Mouse (Mus musculus) liver, embryonic 15.5 days (tissue): ENCODE results near the gene Uxs1. TPM values are rescaled to one million over a fixed set of nuclear protein-coding genes. Genes with fewer than 3 reads are reported as not detected.
A peak's percentile ranks its signal among the peaks of the same experiment; 100 is the strongest.

Experiments
- ATAC-seq: fragments of 200-750 bp; cut with Nextera tagmentation; 2 replicates; pipeline ENCODE4 v1.8.0; 2017; ENCODE audit warnings: moderate number of reproducible peaks, mild to moderate bottlenecking, moderate library complexity; ENCODE audit not compliant: insufficient read depth
- H3K27ac ChIP-seq: fragments of 300-500 bp; sonication (generic); replicated peaks from 2 replicates; pipeline ENCODE4 v1.5.1; 2015; ENCODE audit warnings: mild to moderate bottlenecking, inconsistent platforms
- H3K27me3 ChIP-seq: fragments of 300-500 bp; sonication (generic); 2 replicates; pipeline ENCODE4 v1.6.1; 2015; ENCODE audit warnings: mild to moderate bottlenecking, inconsistent platforms
- H3K36me3 ChIP-seq: fragments of 300-500 bp; sonication (generic); replicated peaks from 2 replicates; pipeline ENCODE4 v1.6.1; 2015; ENCODE audit warnings: moderate library complexity, mild to moderate bottlenecking, inconsistent platforms
- H3K4me1 ChIP-seq: fragments of 300-500 bp; sonication (generic); replicated peaks from 2 replicates; pipeline ENCODE4 v1.6.1; 2015; ENCODE audit warnings: inconsistent platforms
- H3K4me2 ChIP-seq: fragments of 300-500 bp; sonication (generic); 2 replicates; pipeline ENCODE4 v1.6.1; 2015; ENCODE audit warnings: moderate library complexity, mild to moderate bottlenecking, inconsistent platforms
- H3K4me3 ChIP-seq: fragments of 300-500 bp; sonication (generic); replicated peaks from 2 replicates; pipeline ENCODE4 v1.5.1; 2015; ENCODE audit warnings: mild to moderate bottlenecking, inconsistent platforms
- H3K9ac ChIP-seq: fragments of 300-500 bp; sonication (generic); 2 replicates; pipeline ENCODE4 v1.6.1; 2015; ENCODE audit warnings: moderate library complexity, mild to moderate bottlenecking, inconsistent platforms
- H3K9me3 ChIP-seq: fragments of 300-500 bp; sonication (generic); replicated peaks from 2 replicates; pipeline ENCODE4 v1.6.1; 2016; ENCODE audit warnings: inconsistent platforms
- WGBS: fragments of 180-500 bp; shearing (Covaris S2); methylation state at CpG from one replicate; pipeline ENCODE4 v1.1.7; 2015; ENCODE audit warnings: mixed read lengths; ENCODE audit not compliant: insufficient replicate concordance; 5-methylcytosine and 5-hydroxymethylcytosine counted together
- polyA plus RNA-seq: library from polyadenylated mRNA; unstranded; fragments of >200 nt; fragmentation: Nextera tagmentation; extraction: Ambion mirVana; gene quantifications from 2 replicates; pipeline ENCODE4 v1.2.1, GENCODE M21; 2015

Gene Uxs1
- polyA plus RNA-seq: 8.2 and 8.4 TPM in 2 replicates

DNA sequence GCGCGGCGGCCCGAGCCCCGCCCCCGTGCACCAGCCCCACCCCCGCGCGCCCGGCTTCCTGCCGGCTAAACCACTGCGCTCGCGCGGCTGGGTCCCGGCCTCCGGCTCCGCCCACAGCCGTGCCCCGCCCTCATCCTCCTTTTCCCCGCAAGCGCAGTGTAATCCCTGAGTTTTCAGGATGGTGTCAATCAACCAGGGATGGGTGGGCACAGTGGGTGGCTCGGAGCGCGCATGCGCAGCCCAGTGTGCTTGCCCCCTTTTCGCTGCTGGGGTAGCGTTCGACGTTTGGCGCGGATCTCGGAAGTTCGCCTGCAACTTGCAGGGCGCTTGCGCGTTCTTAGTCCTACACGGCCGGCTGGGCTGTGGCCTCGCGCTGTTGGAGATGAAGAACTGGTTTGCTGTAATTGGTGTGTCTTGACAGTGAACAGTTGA, at the start of gene Uxs1:
Uxs1 (minus strand) TSS at position 38 of the 432 bp plus-strand sequence.
- Histone ChIP-seq H3K4me1 (peaks cover 41% of the 10 kb centered on the region), H3K4me2 (peak within 1 kb of the TSS; percentile 87), H3K9ac (peak within 1 kb of the TSS; percentile 87), H3K27ac (peak within 1 kb of the TSS; percentile 82), H3K27me3 (no peaks in the 10 kb centered on the region), H3K36me3 (no peaks in the 10 kb centered on the region), H3K9me3 (no peaks in the 10 kb centered on the region), H3K4me3 (peak within 1 kb of the TSS; percentile 94)
- peak; percentile 98 for ATAC-seq
- under 1% methylated on average over 41 of the region's 41 CpGs for WGBS

DNA sequence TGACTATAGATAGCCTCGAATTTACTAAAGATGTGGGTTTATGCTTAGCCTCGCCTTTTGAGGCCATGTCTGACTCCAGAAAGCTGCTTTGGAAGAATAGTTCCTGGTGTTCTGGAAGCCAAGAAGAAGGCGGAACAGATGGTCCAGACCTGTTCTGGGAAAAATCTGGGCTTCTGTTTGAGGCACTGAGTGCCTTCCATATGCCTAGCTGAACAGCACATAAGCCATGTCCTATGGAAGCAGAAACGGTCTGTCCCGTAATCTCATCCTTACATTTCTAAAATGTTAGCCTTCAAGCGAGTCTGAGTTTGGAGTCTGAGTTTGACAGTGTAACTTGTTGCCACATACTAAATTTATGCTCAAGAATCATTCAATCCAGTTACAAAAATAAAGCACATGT, 49.6 kb upstream of the Uxs1 start:
- no peaks in the 10 kb centered on the region for H3K36me3 ChIP-seq
- WGBS: 56% methylated on average over 6 of the region's 6 CpGs
- no peaks in the 10 kb centered on the region for H3K27me3 ChIP-seq
- no peak for ATAC-seq
- no peaks in the 10 kb centered on the region for H3K4me1 ChIP-seq
- H3K9ac ChIP-seq: no peak overlapping the region
- H3K4me3 ChIP-seq: no peak overlapping the region
- no peak overlapping the region for H3K27ac ChIP-seq
- no peak overlapping the region for H3K4me2 ChIP-seq
- H3K9me3 ChIP-seq: no peaks in the 10 kb centered on the region

DNA sequence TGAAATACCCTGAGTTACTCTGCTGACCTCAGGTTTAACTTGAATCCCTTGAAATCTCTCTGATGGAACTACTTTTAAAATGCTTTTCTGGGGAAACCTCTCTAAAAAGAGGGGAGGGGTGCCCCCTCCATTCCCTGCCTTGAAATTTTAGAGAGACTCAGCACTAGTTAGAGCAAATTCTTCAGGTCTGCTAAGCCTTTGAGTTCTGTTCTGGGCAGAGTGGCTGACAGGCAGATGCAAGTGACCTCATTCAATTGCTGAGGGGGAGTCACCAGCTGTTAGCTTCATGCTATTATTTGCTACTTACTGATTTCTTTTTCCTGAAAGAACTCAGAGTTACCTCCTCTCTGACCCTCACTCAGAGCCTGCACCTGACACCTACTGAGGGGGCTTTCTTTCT, 43.5 kb upstream of the Uxs1 start:
- Histone ChIP-seq H3K4me3 (no peak overlapping the region), H3K9me3 (no peaks in the 10 kb centered on the region), H3K4me2 (no peak overlapping the region), H3K9ac (no peak overlapping the region), H3K27me3 (no peaks in the 10 kb centered on the region), H3K36me3 (no peaks in the 10 kb centered on the region), H3K27ac (no peak overlapping the region), H3K4me1 (no peaks in the 10 kb centered on the region)
- no peak for ATAC-seq

DNA sequence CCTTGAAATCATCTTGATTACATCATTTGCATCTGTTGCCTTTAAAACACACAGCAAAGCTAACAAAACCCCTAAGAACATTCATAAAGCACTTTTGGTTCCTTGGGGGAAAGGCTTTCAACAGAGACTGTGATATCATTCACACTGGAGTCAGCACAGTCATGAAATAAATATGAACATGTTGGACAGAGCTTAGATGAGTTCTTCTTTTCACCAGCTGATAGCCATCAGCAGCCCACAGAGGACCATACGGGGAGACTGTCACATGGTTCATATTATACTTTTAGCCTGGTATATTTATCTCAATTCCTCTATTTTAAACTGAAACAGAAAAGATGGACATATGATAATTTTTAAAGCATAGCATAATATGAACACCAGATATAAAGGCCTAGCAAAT, 40.9 kb upstream of the Uxs1 start:
- H3K4me3 ChIP-seq: no peak overlapping the region
- no peak for ATAC-seq
- no peak overlapping the region for H3K4me2 ChIP-seq
- no peaks in the 10 kb centered on the region for H3K27me3 ChIP-seq
- no peak overlapping the region for H3K9ac ChIP-seq
- WGBS: 20% methylated on average over 1 of the region's 1 CpGs
- H3K9me3 ChIP-seq: no peaks in the 10 kb centered on the region
- H3K36me3 ChIP-seq: no peaks in the 10 kb centered on the region
- H3K4me1 ChIP-seq: no peaks in the 10 kb centered on the region
- H3K27ac ChIP-seq: no peak overlapping the region

DNA sequence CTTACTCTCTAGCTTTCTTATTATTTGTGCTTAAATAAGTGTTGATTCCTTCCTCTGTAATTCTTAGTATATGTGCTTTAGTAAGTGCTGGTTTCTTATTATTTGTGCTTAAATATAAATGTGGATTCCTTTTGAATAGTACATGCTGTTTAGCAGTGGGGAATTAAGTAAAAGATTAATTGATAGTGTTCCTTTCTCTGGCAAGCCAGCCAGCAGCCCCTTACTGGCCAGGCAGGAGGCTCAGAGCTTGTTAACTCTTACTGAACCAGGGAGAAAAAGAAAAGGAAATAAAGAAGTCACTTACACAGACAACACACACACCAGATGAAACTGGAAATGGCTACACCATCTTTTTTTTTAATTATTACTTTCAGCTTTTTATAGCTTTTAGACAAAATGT, 37.2 kb upstream of the Uxs1 start:
- no peaks in the 10 kb centered on the region for H3K9me3 ChIP-seq
- H3K4me3 ChIP-seq: no peak overlapping the region
- no peak overlapping the region for H3K9ac ChIP-seq
- ATAC-seq: no peak
- H3K27me3 ChIP-seq: no peaks in the 10 kb centered on the region
- H3K36me3 ChIP-seq: no peaks in the 10 kb centered on the region
- H3K4me1 ChIP-seq: no peaks in the 10 kb centered on the region
- no peak overlapping the region for H3K4me2 ChIP-seq
- no peak overlapping the region for H3K27ac ChIP-seq

DNA sequence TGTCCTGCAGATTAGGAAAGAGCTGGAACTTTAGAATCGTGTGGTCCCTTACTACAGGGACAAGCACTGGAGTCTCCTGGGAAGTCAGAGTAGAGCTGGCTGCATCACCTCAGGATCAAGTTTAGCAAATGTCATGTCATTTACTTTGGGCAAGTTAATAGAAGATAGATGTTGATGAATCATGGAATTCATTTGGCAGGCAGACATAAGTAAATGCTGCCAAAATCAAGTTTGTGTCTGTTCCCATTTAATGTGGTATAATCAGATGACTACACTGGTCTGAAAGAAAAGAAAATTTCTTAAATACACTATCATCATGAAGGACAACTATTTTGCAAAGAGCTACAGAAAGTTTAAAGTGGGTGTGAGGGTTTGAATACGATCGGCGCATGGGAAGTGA, 35.0 kb upstream of the Uxs1 start:
- H3K36me3 ChIP-seq: no peaks in the 10 kb centered on the region
- no peak overlapping the region for H3K4me3 ChIP-seq
- no peaks in the 10 kb centered on the region for H3K4me1 ChIP-seq
- H3K4me2 ChIP-seq: no peak overlapping the region
- H3K27ac ChIP-seq: no peak overlapping the region
- WGBS: 71% methylated on average over 4 of the region's 4 CpGs
- H3K9me3 ChIP-seq: no peaks in the 10 kb centered on the region
- ATAC-seq: no peak
- no peaks in the 10 kb centered on the region for H3K27me3 ChIP-seq
- H3K9ac ChIP-seq: no peak overlapping the region

DNA sequence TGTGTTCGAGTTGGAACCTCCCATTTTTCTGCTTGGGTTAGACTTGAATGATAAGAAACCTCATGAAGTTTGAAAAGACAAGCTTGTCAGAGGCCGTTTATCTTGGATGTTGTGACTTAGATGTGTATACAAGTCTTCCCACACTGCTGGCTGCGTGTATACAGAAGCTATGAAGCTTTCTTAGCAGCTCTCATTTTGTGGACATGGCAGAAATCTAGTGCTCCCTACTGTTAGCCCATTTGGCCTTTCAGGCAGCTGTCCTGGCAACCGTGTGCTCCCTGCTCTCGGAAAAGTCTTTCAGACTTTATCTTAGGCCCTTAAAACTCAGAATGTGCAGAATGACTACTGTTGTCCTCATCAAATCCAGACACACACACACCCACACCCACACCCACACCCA, 31.4 kb upstream of the Uxs1 start:
- no peak overlapping the region for H3K9ac ChIP-seq
- H3K27ac ChIP-seq: no peak overlapping the region
- 42% methylated on average over 5 of the region's 5 CpGs for WGBS
- no peaks in the 10 kb centered on the region for H3K4me1 ChIP-seq
- H3K9me3 ChIP-seq: no peaks in the 10 kb centered on the region
- no peak overlapping the region for H3K4me2 ChIP-seq
- ATAC-seq: no peak
- no peak overlapping the region for H3K4me3 ChIP-seq
- no peaks in the 10 kb centered on the region for H3K36me3 ChIP-seq
- no peaks in the 10 kb centered on the region for H3K27me3 ChIP-seq

DNA sequence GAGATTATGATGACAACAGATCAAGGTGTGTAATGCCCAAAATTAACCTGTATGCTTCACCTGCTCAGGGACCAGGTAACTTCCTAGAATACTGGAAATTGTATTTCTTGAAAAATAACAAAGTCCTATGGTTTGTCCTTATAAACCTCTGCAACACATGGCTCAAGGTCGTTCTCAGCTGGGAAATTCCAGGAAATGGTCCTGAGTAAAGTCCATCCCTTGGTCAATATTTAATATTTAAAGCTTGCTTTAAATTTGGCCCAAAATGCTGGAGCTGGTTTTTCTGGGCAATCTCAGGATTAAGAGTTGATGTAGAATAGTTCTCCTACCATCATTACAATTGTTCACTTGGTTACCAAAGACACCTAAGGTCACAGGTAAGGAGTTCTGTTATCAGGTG, 30.1 kb upstream of the Uxs1 start:
- Histone ChIP-seq H3K9me3 (no peaks in the 10 kb centered on the region), H3K4me2 (no peak overlapping the region), H3K27me3 (no peaks in the 10 kb centered on the region), H3K27ac (no peak overlapping the region), H3K4me1 (no peaks in the 10 kb centered on the region), H3K4me3 (no peak overlapping the region), H3K36me3 (no peaks in the 10 kb centered on the region), H3K9ac (no peak overlapping the region)
- no peak for ATAC-seq
- WGBS: 44% methylated on average over 1 of the region's 1 CpGs

DNA sequence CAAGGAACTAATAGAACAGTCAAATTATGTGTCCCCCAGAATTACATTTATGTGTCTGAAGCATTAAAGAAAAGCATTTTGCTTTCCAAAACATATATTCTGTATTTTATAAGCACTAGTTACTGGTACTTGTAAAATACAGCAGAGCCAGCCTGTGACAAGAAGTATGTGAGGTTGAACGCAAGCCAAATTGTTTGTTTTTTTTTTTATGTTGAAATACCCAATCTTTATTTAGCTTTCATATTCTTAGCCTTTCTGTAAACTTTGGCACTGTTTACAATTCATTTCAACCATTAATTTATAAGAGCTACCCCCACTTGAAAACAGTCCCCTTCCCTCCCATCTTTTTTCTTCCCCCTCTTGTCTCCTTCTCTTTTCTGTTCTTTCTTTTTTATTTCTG, 28.0 kb upstream of the Uxs1 start:
- 66% methylated on average over 1 of the region's 1 CpGs for WGBS
- no peak overlapping the region for H3K27ac ChIP-seq
- no peak overlapping the region for H3K4me2 ChIP-seq
- H3K27me3 ChIP-seq: no peaks in the 10 kb centered on the region
- H3K9me3 ChIP-seq: no peaks in the 10 kb centered on the region
- no peak overlapping the region for H3K9ac ChIP-seq
- H3K36me3 ChIP-seq: no peaks in the 10 kb centered on the region
- H3K4me3 ChIP-seq: no peak overlapping the region
- ATAC-seq: no peak
- no peaks in the 10 kb centered on the region for H3K4me1 ChIP-seq

DNA sequence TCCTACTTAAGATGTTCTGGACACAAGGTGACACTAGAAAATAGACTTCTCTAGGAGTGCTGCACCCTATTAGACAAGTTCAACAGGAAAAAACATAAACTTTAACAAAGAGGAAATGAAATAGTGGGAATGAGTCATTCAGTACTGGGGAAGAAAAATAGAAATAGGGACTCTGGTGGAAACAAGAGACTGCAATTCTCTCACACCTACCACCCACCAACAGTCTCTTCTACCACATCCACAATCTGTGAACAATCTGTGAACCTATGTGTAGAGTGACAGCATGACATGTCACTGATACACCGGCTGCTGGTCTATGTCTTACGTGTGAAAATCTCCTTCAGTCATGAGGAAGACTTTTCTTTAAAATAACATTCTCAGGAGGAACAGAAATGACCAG, 15.8 kb upstream of the Uxs1 start:
- Histone ChIP-seq H3K4me1 (no peaks in the 10 kb centered on the region), H3K27ac (no peak overlapping the region), H3K4me2 (no peak overlapping the region), H3K9me3 (no peaks in the 10 kb centered on the region), H3K9ac (no peak overlapping the region), H3K4me3 (no peak overlapping the region), H3K36me3 (no peaks in the 10 kb centered on the region), H3K27me3 (no peaks in the 10 kb centered on the region)
- no peak for ATAC-seq
- WGBS: 65% methylated on average over 2 of the region's 2 CpGs

DNA sequence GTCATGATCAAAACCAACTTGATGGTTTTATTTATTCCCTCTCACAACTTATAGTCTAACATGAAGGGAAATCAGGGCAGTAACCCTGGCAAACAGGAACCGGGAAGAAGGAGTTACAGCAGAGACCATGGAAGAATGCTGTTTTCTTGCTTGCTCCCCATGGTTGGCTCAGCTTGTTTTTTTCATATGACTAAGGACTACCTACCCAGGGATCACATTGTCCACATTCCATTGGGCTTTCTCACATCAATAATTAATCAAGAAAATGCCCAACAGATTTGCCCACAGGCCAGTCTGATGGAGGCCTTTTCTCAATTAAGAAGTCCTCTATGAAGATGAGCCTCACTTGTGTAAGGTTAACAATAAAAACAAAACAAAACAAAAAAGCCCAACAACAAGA, 9.6 kb upstream of the Uxs1 start:
- Histone ChIP-seq H3K27ac (no peak overlapping the region), H3K4me2 (no peak overlapping the region), H3K4me1 (no peaks in the 10 kb centered on the region), H3K9ac (no peak overlapping the region), H3K27me3 (no peaks in the 10 kb centered on the region), H3K9me3 (no peaks in the 10 kb centered on the region), H3K36me3 (no peaks in the 10 kb centered on the region), H3K4me3 (no peak overlapping the region)
- WGBS: 84% methylated on average over 1 of the region's 1 CpGs
- ATAC-seq: no peak

DNA sequence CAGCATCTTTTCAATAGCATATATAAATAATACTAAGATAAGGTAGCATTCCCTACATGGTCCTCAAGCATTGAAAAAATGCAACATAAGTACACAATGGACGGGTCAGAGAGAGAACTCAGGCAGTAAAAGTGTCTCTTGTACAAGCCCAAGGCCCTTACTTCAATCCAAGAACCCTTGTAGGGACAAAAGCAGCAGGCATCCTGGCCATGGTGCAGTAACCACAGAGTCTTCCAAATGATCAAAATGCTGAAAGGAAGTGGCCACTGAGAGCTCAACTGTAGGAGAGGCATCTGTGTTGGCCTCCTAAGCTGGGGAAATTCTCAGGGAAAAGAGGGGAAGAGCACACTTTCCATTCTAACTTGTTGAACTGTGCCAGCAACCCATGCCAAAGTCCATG, 2.5 kb upstream of the Uxs1 start:
- Histone ChIP-seq H3K4me3 (no peak overlapping the region), H3K4me1 (peaks cover 29% of the 10 kb centered on the region), H3K27me3 (no peaks in the 10 kb centered on the region), H3K4me2 (no peak overlapping the region), H3K27ac (no peak overlapping the region), H3K36me3 (no peaks in the 10 kb centered on the region), H3K9me3 (no peaks in the 10 kb centered on the region), H3K9ac (no peak overlapping the region)
- 39% methylated on average over 1 of the region's 1 CpGs for WGBS
- no peak for ATAC-seq
